Mouse (Mus musculus) cerebellum, adult 2 months (tissue): ENCODE results near the gene Smc5.

Experiments used
- CTCF ChIP-seq: fragments of 200-500 bp; IDR thresholded peaks from 2 replicates; pipeline ENCODE4 v1.5.1; 2011; ENCODE audit warnings: low read depth, mild to moderate bottlenecking, control low read depth, low read length, moderate library complexity, borderline replicate concordance; ENCODE audit not compliant: insufficient read depth
- POLR2A ChIP-seq: fragments of 200-500 bp; IDR thresholded peaks from 2 replicates; pipeline ENCODE4 v1.6.1; 2011; ENCODE audit warnings: low read length, control low read depth, borderline replicate concordance; ENCODE audit not compliant: insufficient read depth

- TF ChIP-seq CTCF (no peak), POLR2A (no peak)
These were observed 103.2 kb downstream of the Smc5 start for GRCm38 (mm10) chr19:23170476-23170875.
